In genomic region chr15:25956422-25957117, GRCm38 (mm10) we compare ENCODE assay signal across 10 mouse cellular contexts. TPM values are rescaled to one million over a fixed set of nuclear protein-coding genes. Genes with fewer than 3 reads are reported as not detected.
DNase-seq lines count a peak whose midpoint lies in the region; ATAC-seq and TF ChIP-seq lines count a peak whose summit lies in the region.
"Had no signal": no experiment of that assay in that cellular context is flagged by ENCODE, and none has a peak within 500 bp of the region (broad histone marks: within the 10 kb centered on the region; RNA-seq: fewer than 3 reads in every experiment).

No protein-coding gene starts in this region.

- DNase-seq in heart, adult 11 months: peak; percentile 91
- no peak for DNase-seq in heart, postnatal 14 days
- DNase-seq in 3134 (ENCODE audit: extremely low read depth, insufficient read length, low spot score) (peak; percentile 62), Patski (ENCODE audit: low read depth, low spot score) (peak; percentile 94)
- no peak for DNase-seq in left cerebral cortex, postnatal 10 days (ENCODE audit: extremely low spot score in 1 of 2, low spot score in 2 of 2)
- DNase-seq in cerebellum, postnatal 10 days: no peak
- DNase-seq in layer of hippocampus, adult 8-10 months (ENCODE audit: low spot score in 2 of 2): no peak

- no peak overlapping the region for H3K9ac ChIP-seq in kidney, embryonic 14.5 days (ENCODE audit: low read depth, low read length)
- H3K9ac ChIP-seq: embryonic facial prominence, embryonic 13.5 days had no signal

- ATAC-seq in Patski: peak; percentile 93
- ATAC-seq in kidney, embryonic 14.5 days (ENCODE audit: low FRiP score, low TSS enrichment): 0 out of 2 replicates have a peak, but pooled peaks have one; percentile 53

- TF ChIP-seq CTCF in Patski (IDR thresholded peaks at IDR 0.05): no peak

- H3K36me3 ChIP-seq in kidney, embryonic 14.5 days (ENCODE audit: control insufficient read depth, insufficient read depth, low read length): no peaks in the 10 kb centered on the region
- H3K36me3 ChIP-seq: embryonic facial prominence, embryonic 13.5 days had no signal

- no peaks in the 10 kb centered on the region for H3K9me3 ChIP-seq in kidney, embryonic 14.5 days (ENCODE audit: control insufficient read depth, low read length)
- H3K9me3 ChIP-seq: embryonic facial prominence, embryonic 13.5 days had no signal

- in situ Hi-C loops in Patski (cut with MboI; ENCODE audit: low pct_unique_long_range_greater_than_20kb): loop anchor here (5.0 to 25.0 kb wide), 3 partner anchors 44 to 319 kb away; no protein-coding TSS in a partner anchor

- CTCF ChIA-PET in Patski (lab: Charles Lee): interaction anchor here (0.7 to 5.6 kb wide), 6 partner anchors 19 to 151 kb away, joined by 3 to 67 read pairs (median 5); no protein-coding TSS in a partner anchor

- H3K4me1 ChIP-seq in kidney, embryonic 14.5 days (ENCODE audit: control insufficient read depth, insufficient read depth, low read length): peaks cover 4% of the 10 kb centered on the region; the same call in 1 of the 2 replicates

- H3K4me2 ChIP-seq in kidney, embryonic 14.5 days (replicated peaks; ENCODE audit: low read depth, low read length): no peak overlapping the region
- H3K4me2 ChIP-seq: embryonic facial prominence, embryonic 13.5 days; liver, embryonic 11.5 days had no signal

- no peak overlapping the region for H3K4me3 ChIP-seq in kidney, embryonic 14.5 days (ENCODE audit: low read length)
- H3K4me3 ChIP-seq: embryonic facial prominence, embryonic 13.5 days had no signal

- intact Hi-C loops in heart, postnatal 14 days (cut with DNase I): loop anchor here (2.0 kb wide), 1 partner anchor 56 kb away; no protein-coding TSS in a partner anchor
- intact Hi-C loops in left cerebral cortex, postnatal 10 days (cut with DNase I): loop anchor here (5.0 to 10.0 kb wide), 2 partner anchors 224 to 522 kb away; no protein-coding TSS in a partner anchor

- H3K27me3 ChIP-seq in Patski: no peaks in the 10 kb centered on the region
- H3K27me3 ChIP-seq in kidney, embryonic 14.5 days (ENCODE audit: control insufficient read depth, insufficient read depth, low read length): no peaks in the 10 kb centered on the region
- H3K27me3 ChIP-seq: embryonic facial prominence, embryonic 13.5 days had no signal

- POLR2A ChIA-PET in Patski (lab: Charles Lee): interaction anchor here (0.9 to 1.0 kb wide), 2 partner anchors 41 to 124 kb away, joined by 3 read pairs; no protein-coding TSS in a partner anchor

- no peak overlapping the region for H3K27ac ChIP-seq in kidney, embryonic 14.5 days (ENCODE audit: low read depth, low read length)
- H3K27ac ChIP-seq: embryonic facial prominence, embryonic 13.5 days had no signal

- WGBS in kidney, embryonic 14.5 days: 41% methylated on average over 11 of the region's 11 CpGs

RNA-seq across cellular contexts. Expression of gene Zfp622, which starts 27.6 kb away (rescaled TPM):
- 10 to 100 TPM; 19.5 to 21.1 TPM for total RNA-seq in heart, postnatal 14 days (2021)
- polyA plus RNA-seq in Patski (2021): 54.8 TPM
- 38.1 and 38.4 TPM in 2 replicates for polyA plus RNA-seq in kidney, embryonic 14.5 days (2014; fragmentation: Nextera tagmentation; extraction: Ambion mirVana)
- total RNA-seq in left cerebral cortex, postnatal 10 days (2021): 10 to 100 TPM; 38.7 to 43.6 TPM
- total RNA-seq in layer of hippocampus, adult 8-10 months (2022): 10 to 100 TPM; 46.2 to 54.1 (median 51.5) TPM

Comparison
In these comparisons a context has a peak if more than half of its experiments do, and no peak if none do; other contexts are left out.
1. DNase-seq: peak in heart, adult 11 months (single experiment), 3134 (single experiment) and Patski (single experiment); none in heart, postnatal 14 days (0 of 2), left cerebral cortex, postnatal 10 days (0 of 2), cerebellum, postnatal 10 days (0 of 2) and layer of hippocampus, adult 8-10 months (0 of 2).